Mouse (Mus musculus): ENCODE measurements around the gene AL732309.1.

Gene AL732309.1

DNA sequence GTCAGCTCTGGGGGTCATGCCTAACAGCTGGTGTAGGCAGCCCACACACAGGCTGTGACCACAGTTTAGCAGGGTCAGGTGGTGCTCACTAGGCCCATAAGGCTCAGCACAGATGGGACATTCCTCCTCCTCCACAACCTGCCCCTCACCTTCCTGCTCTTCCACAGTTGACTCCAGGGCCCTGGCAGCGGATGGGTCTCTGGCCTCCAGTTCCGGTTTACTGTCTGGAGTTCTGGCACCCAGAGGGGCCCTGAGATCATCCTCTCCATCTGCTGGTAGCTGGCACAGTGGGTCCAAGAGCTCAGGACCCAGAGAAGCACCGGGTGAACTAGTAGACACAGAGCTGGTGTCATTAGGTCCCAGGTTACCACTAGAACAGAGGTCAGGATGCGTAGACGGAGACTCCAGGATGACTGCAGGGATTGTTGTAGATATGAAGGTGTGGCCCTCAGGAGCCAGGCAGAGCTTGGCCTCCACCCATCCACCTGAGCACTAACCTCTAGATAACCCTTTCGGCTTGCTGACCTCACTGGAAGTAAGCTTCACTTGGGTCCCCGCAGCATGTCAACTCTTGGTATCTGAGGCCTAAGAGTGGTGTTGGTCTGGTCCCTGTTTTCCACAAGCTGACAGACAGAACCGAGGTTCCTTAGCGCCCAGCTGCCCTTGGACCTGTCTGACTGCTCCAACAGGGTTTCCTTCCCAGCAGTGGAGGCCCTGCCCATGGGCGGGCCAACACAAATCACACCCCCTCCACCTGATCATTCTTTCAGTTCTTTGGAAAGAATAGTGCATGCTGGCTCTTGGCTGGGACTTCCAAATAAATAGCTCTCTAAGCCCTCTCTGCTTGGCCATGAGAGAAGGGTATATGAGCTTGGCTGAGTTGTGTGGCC lies at the start of gene AL732309.1:
AL732309.1 (minus strand) TSS at position 681 of the 890 bp plus-strand sequence.
- no peak for DNase-seq (ENCODE audit: low spot score in 2 of 2)

DNA sequence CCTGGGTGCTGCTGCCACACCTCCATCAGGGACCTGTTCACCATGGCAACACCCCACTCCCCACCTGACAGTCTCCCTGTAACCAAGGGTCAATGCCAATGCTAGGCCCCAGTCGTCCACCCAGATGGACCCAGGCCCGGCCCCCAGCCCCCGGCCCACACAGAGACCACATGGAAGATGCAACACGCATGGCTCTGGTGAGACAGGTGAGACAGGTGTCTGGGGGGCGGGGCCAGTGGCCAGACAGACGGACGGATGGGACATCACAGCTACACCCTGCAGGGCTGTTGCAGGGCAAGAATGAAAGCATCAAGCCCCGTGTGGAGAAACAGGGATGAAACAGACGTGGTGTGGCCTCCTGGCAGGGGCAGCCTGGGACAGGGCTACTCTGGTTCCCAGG lies 47.0 kb upstream of the AL732309.1 start:
- DNase-seq (ENCODE audit: low spot score in 2 of 2): no peak

DNA sequence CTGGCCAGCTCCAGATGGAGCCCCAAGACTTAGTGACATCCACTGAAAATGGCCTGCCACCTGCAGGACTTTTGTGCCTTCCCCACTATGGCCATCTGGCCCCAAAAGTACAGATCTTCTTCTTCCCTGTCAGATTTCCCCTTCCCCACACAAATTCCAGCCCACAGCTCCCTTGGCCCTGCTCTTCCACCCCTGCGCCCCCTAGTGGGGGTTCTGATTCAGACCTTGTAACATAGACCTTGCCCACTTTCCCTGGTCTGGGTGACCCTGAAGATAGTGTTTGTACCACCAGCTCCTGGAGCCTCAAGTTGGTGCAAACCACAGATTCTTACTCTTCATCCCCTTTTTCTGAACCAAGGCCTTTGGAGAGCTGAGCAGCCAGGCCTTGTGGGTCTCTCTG lies 46.2 kb upstream of the AL732309.1 start:
- peak; percentile 70 to 76 for DNase-seq (ENCODE audit: low spot score in 2 of 2)

DNA sequence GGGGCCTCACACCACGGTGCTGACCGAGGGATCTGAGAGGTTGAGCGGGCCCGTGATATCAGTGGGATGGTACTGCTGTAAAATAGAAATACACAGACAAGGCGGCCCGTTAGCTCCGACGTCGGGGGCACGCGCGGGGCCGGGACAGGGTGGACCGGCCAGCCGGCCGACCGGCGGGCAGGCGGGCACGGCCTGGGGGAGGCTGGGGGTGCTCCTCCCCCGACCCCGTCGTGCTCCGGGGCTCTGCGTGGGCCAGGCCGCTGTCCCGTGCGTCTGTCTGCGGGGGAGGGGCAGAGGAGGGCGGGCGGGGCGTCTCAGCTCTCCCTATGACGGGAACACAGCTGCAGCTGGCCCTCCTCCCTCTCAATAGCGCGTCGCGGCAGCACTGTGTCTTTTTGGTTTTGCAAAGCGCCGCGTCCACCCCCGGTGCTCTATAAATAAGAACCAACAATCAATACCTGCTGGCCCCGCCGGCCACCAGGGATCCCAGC lies 45.4 kb upstream of the AL732309.1 start:
- DNase-seq (ENCODE audit: low spot score in 2 of 2): peak in 1 of 2 experiments; percentile 53

DNA sequence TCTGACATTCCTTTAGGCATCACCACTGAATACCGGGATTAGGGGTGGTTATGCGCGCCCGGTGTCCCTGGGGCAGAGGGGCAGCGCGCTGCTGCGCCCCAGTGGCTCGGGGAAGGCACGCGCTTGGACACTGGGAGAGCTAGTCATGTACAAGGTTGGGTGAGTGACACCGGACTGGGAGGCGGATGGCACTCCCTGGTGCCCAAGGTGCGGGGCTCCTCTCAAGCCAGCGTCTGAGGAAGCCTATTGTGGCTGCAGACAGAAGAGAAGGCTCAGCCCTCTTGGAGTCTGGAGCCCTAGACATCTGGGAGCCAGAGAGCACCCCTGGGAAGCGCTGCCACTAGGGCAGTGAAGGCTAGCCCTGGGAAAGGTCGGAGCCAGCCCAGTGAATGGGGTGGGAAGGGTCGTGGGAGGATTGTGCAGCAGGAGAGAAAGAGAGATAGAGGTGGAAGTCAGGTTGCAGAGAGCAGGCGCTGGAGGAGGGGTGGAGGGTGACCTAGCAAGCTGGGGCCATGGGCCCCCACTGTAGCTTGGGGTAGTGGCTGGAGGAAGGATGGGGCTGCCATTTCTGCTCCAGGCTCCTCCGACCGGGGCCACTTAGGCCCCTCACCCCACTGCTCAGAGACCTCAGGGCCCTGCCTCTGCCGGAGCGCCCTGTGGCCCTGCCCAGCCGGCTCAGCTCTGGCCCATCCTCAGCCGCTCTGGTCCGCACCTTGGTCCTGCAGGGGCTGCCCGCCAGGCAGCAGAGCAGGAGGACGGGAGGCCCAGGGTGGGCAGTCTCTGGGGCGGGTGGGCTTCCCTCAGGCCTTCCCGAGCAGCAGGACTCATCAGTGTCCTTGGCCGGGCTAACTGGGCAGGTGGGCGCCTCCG lies 44.8 kb upstream of the AL732309.1 start:
- peak in 1 of 2 experiments; percentile 27 for DNase-seq (ENCODE audit: low spot score in 2 of 2)

DNA sequence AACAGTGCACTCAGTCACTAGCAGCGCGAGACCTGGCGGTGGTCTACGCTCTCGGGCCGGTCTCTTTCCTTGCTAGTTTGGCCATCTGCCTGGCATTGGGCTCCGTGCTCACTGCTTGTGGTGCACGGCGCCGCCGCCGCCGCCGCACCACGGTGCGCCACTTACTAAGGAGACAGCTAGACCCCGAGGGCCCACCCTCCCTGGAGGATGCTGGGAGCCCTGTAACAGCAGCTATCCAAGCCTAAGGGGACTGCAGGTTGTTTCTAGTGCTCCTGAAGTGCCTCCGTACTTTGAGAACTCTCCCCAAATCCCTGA lies 44.1 kb upstream of the AL732309.1 start:
- DNase-seq (ENCODE audit: low spot score in 2 of 2): peak; percentile 53 to 55

DNA sequence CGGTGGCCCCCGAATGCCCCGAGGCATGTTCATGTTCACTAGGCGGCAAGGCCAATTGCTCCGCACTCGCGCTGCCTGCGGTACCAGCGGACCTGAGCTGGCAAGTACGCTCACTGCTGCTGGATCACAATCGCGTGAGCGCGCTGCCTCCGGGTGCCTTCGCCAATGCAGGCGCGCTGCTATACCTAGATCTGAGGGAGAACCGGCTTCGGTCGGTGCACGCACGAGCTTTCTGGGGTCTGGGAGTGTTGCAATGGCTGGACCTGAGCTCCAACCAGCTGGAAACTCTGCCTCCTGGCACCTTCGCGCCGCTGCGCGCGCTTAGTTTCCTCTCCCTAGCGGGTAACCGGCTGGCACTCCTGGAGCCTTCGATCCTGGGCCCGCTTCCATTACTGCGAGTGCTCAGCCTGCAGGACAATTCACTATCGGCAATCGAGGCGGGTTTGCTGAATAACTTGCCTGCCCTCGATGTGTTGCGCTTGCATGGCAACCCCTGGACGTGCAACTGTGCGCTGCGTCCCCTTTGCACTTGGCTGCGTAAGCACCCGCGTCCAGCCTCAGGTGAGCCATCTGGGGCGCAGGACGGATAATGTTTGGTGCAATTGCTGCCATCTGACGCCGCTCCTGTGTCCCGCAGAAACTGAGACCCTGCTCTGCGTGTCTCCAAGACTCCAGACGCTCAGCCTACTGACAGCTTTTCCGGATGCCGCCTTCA lies 43.6 kb upstream of the AL732309.1 start:
- DNase-seq (ENCODE audit: low spot score in 2 of 2): peak; percentile 68 to 81

DNA sequence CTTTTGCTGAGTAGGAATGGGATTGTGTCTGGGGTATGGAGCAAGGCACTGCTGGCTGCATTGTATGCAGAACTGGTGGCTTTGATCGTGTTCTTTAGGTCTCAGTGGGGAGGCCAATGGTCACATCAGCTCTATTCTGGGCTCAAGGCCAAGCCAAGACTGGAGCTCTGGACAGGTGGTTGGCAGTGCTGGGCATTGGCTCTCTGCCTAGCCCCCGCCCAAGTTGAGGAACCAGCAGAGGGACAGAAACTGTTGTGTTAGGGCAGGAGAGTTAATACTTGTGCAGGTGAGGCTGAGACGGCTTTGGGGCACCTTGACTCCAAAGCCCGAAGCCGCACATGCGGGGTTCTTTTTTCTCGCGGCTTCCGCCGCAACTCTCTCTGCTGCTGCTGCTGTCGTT lies 43.0 kb upstream of the AL732309.1 start, which contains the start of gene Lrrc26:
Lrrc26 (plus strand) TSS at position 265 of the 400 bp plus-strand sequence.
- no peak for DNase-seq (ENCODE audit: low spot score in 2 of 2)

DNA sequence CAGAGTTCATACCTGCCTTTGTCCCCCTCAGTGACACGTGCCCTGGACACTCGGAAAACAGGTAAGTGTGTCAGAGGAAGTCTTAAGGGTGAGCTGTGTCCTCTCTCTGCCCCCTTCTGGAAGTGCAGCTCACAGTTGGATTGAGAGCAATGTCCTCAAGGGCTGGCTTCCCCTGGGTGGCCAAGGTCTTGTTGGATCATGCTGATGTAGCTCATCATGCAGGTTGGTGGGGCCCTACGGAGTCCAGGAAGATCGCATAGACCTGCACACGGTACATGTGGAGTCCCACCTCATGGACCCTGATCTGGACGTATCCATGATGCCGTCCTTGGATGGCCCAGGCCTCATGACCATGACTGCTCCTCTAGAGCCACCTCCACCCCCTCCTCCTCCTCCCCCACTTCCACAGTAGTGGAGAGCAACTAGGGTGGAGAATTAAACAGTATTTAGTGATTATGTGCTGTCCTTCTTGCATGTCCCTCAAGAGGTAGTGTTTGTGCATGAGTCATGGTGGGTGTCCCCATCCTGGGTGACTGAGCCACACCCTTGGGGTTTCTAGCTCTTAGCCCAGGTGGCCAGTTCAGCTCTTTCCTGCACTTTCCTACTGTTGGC lies 42.2 kb upstream of the AL732309.1 start:
- peak in 1 of 2 experiments; percentile 42 for DNase-seq (ENCODE audit: low spot score in 2 of 2)

DNA sequence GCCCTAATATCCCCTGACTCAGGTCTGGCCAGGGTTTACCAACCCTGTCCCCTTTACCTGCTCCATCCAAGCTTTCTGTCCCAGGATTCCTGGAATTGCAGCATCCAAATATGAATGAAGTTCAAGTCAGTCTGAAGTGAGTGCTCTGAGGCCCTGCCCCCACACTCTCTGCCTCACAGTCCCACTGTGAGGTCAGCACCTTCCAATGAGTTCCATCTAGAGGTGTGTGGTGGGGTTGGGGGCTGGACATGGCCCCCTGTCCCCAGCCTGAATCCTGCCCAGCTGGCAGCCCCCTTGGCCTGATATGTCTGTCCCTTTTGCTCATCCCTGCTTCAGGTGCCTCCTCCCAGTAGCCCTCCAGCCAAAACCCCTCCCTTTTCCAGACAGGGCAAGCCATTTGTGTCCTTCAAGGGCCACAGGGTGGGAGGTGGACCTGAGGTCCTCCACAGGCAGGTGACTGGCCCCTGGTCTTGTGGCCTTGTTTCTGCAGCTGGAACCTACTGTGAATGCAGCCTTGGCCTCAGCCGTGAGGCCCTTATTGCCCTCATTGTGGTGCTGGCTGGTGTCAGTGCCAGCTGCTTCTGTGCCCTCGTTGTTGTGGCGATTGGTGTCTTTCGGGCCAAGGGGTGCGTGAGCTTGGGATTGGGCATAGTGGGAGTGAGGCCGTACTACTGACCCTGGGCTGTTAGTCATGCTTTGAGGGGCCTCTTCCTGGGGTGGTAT lies 41.4 kb upstream of the AL732309.1 start, which contains the start of gene Tmem210:
Tmem210 (plus strand) TSS at position 219 of the 723 bp plus-strand sequence.
- DNase-seq (ENCODE audit: low spot score in 2 of 2): no peak

DNA sequence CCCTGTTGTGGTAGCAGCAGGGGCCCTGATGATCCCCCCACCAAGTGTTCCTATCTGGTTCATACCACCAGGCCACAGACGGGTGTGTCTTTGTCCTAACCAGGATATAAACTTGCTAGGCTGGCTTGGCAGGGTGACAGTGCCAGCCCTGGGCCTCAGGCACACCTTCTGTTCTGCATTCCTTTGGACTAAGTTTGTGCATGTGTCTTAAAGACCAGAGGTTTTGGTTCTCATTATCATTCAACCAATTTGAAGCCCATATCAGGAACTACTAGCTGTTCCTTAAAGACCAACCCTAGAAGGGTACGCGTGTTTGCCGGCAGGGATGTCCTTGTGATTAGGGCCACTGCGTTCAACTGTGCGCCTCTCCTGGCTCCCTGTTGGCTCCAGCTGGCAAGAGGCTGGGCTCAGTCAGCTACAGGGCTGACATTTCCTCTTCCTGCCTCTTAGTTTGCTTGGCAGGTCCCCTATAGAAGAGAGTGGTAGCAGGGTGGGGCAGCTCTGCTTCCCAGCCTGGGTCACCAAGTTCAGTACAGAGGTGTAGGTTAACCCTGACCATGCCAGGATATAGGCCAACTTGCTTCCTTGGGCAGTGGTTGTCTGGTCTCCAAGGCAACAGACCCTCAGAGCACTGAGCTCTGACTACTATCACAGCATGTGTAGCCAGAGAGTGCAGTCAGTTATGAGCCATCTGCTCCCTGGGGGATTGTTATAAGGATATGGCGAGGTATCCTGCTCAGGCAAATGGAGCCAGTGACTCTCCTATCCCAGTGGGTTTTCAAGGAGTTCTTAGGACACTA lies 40.4 kb upstream of the AL732309.1 start:
- DNase-seq (ENCODE audit: low spot score in 2 of 2): no peak

DNA sequence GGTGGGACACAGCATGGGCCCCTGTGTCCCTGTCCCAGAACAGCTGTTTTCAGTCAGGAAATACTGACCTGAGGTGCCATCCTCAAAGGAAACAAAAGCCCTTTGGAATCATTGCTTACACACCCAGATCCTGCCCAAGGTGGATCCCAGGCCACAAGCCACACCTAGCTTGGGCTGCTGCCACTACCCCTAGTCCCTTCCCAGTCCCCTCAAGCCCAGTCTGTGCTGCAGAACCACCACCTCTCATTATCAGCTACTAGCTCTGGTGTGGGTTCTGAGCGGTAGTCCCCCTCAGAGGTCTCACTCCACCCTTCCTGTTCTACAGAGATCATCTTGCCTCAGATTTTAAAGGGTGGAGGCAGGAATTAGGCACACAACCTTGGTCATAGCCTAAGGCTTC lies 39.7 kb upstream of the AL732309.1 start:
- no peak for DNase-seq (ENCODE audit: low spot score in 2 of 2)

DNA sequence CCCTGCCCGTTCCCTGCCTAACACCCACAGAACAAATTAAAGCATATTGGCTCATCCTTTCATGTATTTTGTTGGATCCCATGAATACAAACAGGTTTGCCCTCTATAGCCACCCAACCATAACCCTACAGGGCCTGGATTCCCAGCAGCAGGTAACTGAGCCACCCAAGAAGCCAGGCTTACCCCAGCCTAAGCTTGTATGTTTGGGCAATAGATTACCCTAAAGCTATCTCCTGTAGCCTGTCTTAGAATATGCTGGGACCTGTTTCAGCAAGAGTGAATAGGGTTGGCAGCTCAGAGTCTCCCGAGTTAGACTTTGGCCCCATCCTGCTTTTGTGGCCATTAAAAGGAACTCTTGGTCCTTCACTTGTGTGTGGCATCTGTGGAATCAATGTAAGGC lies 38.9 kb upstream of the AL732309.1 start:
- no peak for DNase-seq (ENCODE audit: low spot score in 2 of 2)

DNA sequence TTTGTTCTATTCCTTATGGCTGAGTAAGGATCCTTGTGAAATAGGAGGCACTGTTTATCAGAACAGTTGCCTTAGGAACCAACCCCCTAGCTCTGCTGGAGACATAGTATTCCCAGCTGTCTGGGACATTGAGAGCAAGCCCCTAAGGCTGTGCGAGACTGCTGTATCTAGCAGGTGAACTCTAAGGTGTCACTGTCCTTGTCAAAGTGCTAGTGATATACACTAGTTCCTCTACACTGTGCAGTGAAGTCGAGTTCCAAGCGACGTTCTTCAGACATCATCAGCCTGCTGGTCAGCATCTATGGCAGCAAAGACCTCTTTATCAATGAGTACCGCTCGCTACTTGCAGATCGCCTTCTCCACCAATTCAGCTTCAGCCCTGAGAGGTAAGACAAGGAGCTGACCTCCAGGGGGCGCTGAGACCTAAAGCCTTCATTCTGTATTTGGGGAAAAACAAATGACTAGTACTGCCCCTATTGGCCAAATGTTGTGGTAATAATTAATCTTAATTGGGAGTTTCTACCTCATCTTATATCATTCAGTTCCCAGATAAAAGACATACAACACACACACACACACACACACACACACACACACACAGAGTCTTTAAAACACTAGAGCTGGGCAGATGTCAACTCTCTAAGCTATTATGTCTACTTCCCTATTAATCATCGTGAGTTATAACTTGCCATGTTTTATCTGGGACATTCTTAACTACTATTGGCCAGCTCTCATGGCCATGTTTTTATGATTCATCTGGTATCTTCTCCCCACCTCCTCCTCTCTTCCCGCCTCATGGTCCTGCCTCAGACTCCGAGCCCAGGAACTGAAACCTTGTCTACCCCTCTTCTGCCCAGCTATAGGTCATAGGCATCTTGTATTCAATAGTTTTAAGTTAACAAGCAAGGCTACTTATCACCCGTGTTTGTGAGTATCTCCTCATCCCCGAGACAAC lies 32.5 kb upstream of the AL732309.1 start:
- peak; percentile 78 to 85 for DNase-seq (ENCODE audit: low spot score in 2 of 2)

DNA sequence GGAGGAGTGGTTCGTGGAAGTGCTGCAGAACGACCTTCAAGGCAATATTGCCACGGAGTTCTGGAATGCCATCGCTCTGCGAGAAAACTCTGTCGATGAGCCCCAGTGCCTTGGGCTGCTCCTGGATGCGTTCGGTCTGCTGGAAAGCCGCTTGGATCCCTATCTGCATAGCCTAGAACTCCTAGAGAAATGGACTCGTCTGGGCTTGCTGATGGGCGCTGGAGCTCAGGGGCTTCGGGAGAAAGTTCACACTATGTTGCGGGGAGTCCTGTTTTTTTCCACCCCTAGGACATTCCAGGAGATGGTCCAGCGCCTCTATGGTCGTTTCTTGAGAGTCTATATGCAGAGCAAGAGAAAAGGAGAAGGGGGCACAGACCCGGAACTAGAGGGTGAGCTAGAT lies 26.3 kb upstream of the AL732309.1 start:
- DNase-seq (ENCODE audit: low spot score in 2 of 2): no peak

DNA sequence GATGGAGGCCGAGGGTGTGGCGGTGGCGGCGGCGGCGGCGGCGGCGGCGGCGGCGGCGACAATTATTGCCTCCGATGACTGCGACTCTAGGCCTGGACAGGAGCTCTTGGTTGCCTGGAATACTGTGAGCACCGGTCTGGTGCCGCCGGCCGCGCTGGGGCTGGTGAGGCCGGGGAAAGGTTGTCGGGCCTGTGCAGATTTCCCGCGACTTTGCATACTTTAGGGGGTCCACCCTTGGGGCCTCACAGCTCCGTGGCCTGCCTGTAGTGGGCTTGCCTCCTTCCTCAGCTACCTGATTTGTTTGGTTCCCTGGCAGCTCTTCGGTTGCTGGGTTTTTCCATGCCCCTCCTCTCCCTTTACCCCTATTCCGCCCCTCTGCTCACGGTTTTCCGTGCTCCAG lies 25.9 kb upstream of the AL732309.1 start:
- no peak for DNase-seq (ENCODE audit: low spot score in 2 of 2)

DNA sequence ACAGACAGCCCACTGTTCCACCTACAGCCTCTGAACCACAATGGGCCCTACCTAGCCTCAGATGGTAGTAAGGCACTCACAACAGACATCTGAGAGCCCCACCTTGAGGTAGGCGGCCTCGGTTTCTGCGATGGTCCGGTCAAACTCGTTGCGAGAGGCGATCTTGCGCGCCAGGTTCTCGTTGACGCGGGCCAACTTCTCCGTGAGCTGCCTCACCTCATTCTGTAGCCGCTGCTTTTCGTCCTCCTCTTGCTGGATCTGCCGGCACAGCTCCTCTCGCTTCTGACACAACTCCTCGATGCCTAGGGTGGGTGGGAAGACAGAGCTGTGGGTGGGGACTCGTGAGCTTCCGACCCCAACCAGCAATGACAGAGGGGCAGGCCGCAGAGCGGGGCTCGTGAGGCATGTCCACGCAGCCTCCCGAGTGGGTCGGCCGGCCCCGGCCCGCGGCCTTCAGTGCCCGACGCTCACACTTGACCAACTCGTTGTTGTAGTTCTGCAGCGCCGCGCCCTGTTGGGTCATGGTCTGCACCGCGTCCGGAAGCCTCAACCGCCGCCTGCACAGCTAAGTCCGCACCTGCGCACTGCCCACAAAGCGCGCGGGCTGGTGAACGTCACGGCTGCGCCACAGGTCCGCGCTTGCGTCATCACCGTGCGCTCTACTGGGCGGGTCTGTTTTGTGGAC lies 25.3 kb upstream of the AL732309.1 start, which contains the start of the genes Ssna1 and Anapc2:
Ssna1 (minus strand) TSS at position 612 of the 685 bp plus-strand sequence.
Anapc2 (plus strand) TSS at position 652 of the 685 bp plus-strand sequence.
- peak; percentile 98 to 99 for DNase-seq (ENCODE audit: low spot score in 2 of 2)
